Comparison of ENCODE assay signal across 8 mouse cellular contexts in the genomic region with DNA sequence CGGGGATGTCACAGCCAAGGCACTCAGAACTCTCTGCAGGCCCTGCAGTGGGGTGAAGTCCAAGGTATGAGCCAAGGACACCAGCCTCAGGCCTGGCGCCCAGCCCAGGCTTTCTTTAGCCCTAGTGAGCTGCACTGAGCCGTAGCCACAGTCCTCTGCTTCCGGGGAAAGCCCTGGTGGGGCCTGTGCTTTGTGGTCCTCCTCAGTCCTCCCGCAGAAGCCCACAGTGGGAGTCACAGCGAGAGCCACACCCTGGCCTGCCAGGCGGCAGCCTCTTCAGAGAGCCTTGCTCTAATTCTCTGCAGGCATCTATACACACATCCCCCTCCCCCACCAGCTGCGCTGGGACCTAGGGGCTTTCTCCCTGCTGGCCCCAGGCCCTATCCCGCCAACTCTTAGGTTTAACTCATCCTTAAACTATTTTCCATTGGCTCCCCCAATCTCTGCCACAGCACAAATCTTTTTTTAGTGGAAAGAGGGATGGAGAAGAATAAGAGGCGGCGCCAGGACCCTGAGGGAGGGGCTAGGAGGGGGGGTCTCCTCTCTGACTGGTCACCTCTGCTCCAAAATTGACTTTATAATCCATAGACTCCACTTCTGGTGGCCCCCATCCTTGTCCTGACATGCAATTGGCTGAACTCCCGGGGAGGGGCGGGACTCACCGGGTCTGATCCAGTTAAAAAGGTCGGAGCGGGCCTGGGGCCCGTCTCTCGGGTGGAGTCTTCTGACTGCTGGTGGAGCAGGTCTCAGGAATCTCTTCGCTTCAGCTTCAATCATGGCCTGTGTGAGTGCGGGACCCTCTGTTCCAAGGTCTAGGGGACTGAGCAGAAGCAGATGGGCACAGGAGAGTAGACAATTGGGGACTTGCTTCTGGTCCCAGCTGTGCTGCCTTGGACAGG. TPM values are rescaled to one million over a fixed set of nuclear protein-coding genes. Genes with fewer than 3 reads are reported as not detected.
DNase-seq lines count a peak whose midpoint lies in the region; ATAC-seq and TF ChIP-seq lines count a peak whose summit lies in the region.

Gene Lgals1, plus strand, starts transcription at position 705 of the 899 bp plus-strand sequence.

- H3K27ac ChIP-seq in intestine, embryonic 14.5 days (ENCODE audit: low read depth), result peak within 1 kb of the TSS; percentile 94
- peak within 1 kb of the TSS; percentile 84 for H3K27ac ChIP-seq in midbrain, embryonic 10.5 days (replicated peaks)
- H3K27ac ChIP-seq in spleen, adult 2 months (ENCODE audit: insufficient read depth, low read length), result peak within 1 kb of the TSS; percentile 91

- no peak for TF ChIP-seq CTCF in spleen, adult 2 months (IDR thresholded peaks at IDR 0.05; ENCODE audit: extremely low read depth, insufficient read depth, insufficient read length, insufficient replicate concordance)

- TF ChIP-seq POLR2A in spleen, adult 2 months (IDR thresholded peaks at IDR 0.05; ENCODE audit: low read depth, low read length), result no peak

- 4% methylated on average over 20 of the region's 20 CpGs for WGBS in intestine, embryonic 14.5 days
- WGBS in midbrain, embryonic 10.5 days, result 6% methylated on average over 20 of the region's 20 CpGs
- WGBS in spleen, adult 2 months, result 15% methylated on average over 20 of the region's 20 CpGs

- peak in 1 of 2 experiments; percentile 40 for DNase-seq in left cerebral cortex, adult 18-20 months (ENCODE audit: low spot score in 2 of 2)
- no peak for DNase-seq in left cerebral cortex, adult 11 months (ENCODE audit: low spot score)
- peak; percentile 89 for DNase-seq in embryo, embryonic 10.5 days (ENCODE audit: low spot score)
- peak; percentile 93 to 96 for DNase-seq in gastrocnemius, postnatal 4 days (ENCODE audit: low spot score in 2 of 2)
- peak; percentile 92 for DNase-seq in intestine, embryonic 14.5 days (ENCODE audit: low spot score)
- DNase-seq in left cerebral cortex, postnatal 4 days, result peak; percentile 91
- DNase-seq in midbrain, embryonic 10.5 days (ENCODE audit: low spot score), result peak; percentile 78
- peak in 1 of 2 experiments; percentile 55 for DNase-seq in spleen, adult 2 months (ENCODE audit: low read depth in 1 of 2, low spot score in 2 of 2)

- peak within 1 kb of the TSS; percentile 92 for H3K4me2 ChIP-seq in intestine, embryonic 14.5 days (ENCODE audit: low read length)

- intact Hi-C loops in left cerebral cortex, postnatal 4 days (cut with DNase I), result no loop called here

- ATAC-seq in intestine, embryonic 14.5 days (replicated peaks; ENCODE audit: low FRiP score, low TSS enrichment, low read depth), result peak; percentile 71

- H3K36me3 ChIP-seq in intestine, embryonic 14.5 days (ENCODE audit: control insufficient read depth, insufficient read depth, low read length), result peaks cover 16% of the 10 kb centered on the region
- H3K36me3 ChIP-seq in midbrain, embryonic 10.5 days, result no peaks in the 10 kb centered on the region; the same call in 1 of the 2 replicates
- no peaks in the 10 kb centered on the region for H3K36me3 ChIP-seq in spleen, adult 2 months (ENCODE audit: control insufficient read depth, insufficient read depth, low read length)

- H3K4me1 ChIP-seq in intestine, embryonic 14.5 days (replicated peaks; ENCODE audit: control insufficient read depth, insufficient read depth, low read length), result peaks cover 20% of the 10 kb centered on the region
- H3K4me1 ChIP-seq in midbrain, embryonic 10.5 days, result peaks cover 51% of the 10 kb centered on the region
- H3K4me1 ChIP-seq in spleen, adult 2 months (ENCODE audit: control insufficient read depth, insufficient read depth, insufficient read length), result peaks cover 31% of the 10 kb centered on the region; the same call in 1 of the 2 replicates

- peak within 1 kb of the TSS; percentile 64 for H3K4me3 ChIP-seq in intestine, embryonic 14.5 days (ENCODE audit: low read depth, low read length)
- H3K4me3 ChIP-seq in midbrain, embryonic 10.5 days, result peak within 1 kb of the TSS; percentile 51
- peak within 1 kb of the TSS; percentile 77 for H3K4me3 ChIP-seq in spleen, adult 2 months (ENCODE audit: extremely low read depth, insufficient read depth, insufficient read length)

- H3K9ac ChIP-seq in intestine, embryonic 14.5 days (ENCODE audit: low read length), result peak within 1 kb of the TSS; percentile 61

- no peaks in the 10 kb centered on the region for H3K9me3 ChIP-seq in intestine, embryonic 14.5 days (ENCODE audit: control insufficient read depth, low read length)
- no peaks in the 10 kb centered on the region for H3K9me3 ChIP-seq in midbrain, embryonic 10.5 days (replicated peaks)

- H3K27me3 ChIP-seq in intestine, embryonic 14.5 days (replicated peaks; ENCODE audit: control insufficient read depth, insufficient read depth, low read length), result no peaks in the 10 kb centered on the region
- H3K27me3 ChIP-seq in midbrain, embryonic 10.5 days (ENCODE audit: low read depth, poor library complexity, severe bottlenecking), result peaks cover 39% of the 10 kb centered on the region
- H3K27me3 ChIP-seq in spleen, adult 2 months (ENCODE audit: control insufficient read depth, insufficient read depth, low read length), result no peaks in the 10 kb centered on the region

RNA-seq across cellular contexts. Expression of gene Lgals1, which starts in this region (rescaled TPM):
- total RNA-seq in left cerebral cortex, adult 18-20 months (2021), result 10 to 100 TPM; 26.4 to 26.8 TPM
- total RNA-seq in gastrocnemius, postnatal 4 days (2021), result 1,000 to 10,000 TPM; 1,203 to 1,363 TPM
- 1,194 and 1,197 TPM in 2 replicates for polyA plus RNA-seq in intestine, embryonic 14.5 days (2014; fragmentation: Nextera tagmentation; extraction: Ambion mirVana)
- total RNA-seq in left cerebral cortex, postnatal 4 days (2021), result 10 to 100 TPM; 25.2 to 29.4 TPM
- 341 and 392 TPM in 2 replicates for polyA plus RNA-seq in midbrain, embryonic 10.5 days (2016; fragmentation: Nextera tagmentation; extraction: Ambion mirVana)
- polyA plus RNA-seq in spleen, adult 2 months (2012; rRNA removed), result 75.4 and 93.0 TPM in 2 replicates

Comparison
In these comparisons a context has a peak if more than half of its experiments do, and no peak if none do; other contexts are left out.
1. RNA of gene Lgals1 (total RNA-seq): 1,203 to 1,363 TPM in gastrocnemius, postnatal 4 days; 25.2 to 29.4 TPM in left cerebral cortex, postnatal 4 days and 26.4 to 26.8 TPM in left cerebral cortex, adult 18-20 months; every median in the first group is over 10 times any median in the second.
2. Peak in every context shown above with its lines, with median percentiles within 50 percentile points of each other: H3K27ac ChIP-seq and H3K4me3 ChIP-seq.